Mouse (Mus musculus) spleen, adult 2 months (tissue): ENCODE data around the gene Rnaset2a. TPM values are rescaled to one million over a fixed set of nuclear protein-coding genes. Genes with fewer than 3 reads are reported as not detected.
"Not testable (repeated sequence)": the region's sequence is repeated elsewhere in the genome, so short reads cannot be mapped to it uniquely, and the experiment has no call there.

Experiments
- DNase-seq, 2 experiments: peaks; one replicate each; pipeline versions ENCODE4 v3.0.0 to v3.0.0-alpha.2; 2012 to 2021; ENCODE audit warnings: low spot score in 2 of 2, low read depth in 1 of 2
- H3K27ac ChIP-seq: fragments of 200-500 bp; 2 replicates; pipeline ENCODE4 v1.5.1; 2012; ENCODE audit warnings: low read length, inconsistent platforms; ENCODE audit not compliant: insufficient read depth
- H3K27me3 ChIP-seq: fragments of 200-500 bp; 2 replicates; pipeline ENCODE4 v1.6.1; 2012; ENCODE audit warnings: mild to moderate bottlenecking, moderate library complexity, low read length, inconsistent platforms; ENCODE audit not compliant: control insufficient read depth, insufficient read depth
- H3K36me3 ChIP-seq: fragments of 200-500 bp; 2 replicates; pipeline ENCODE4 v1.6.1; 2012; ENCODE audit warnings: mild to moderate bottlenecking, low read length, inconsistent platforms; ENCODE audit not compliant: control insufficient read depth, insufficient read depth
- H3K4me1 ChIP-seq: fragments of 200-500 bp; 2 replicates; pipeline ENCODE4 v1.6.1; 2011; ENCODE audit warnings: inconsistent platforms; ENCODE audit not compliant: control insufficient read depth, insufficient read depth, insufficient read length
- H3K4me3 ChIP-seq: fragments of 200-500 bp; 2 replicates; pipeline ENCODE4 v1.5.1; 2011; ENCODE audit warnings: mild to moderate bottlenecking, inconsistent platforms; ENCODE audit not compliant: insufficient read depth, insufficient read length; ENCODE audit errors: extremely low read depth
- CTCF ChIP-seq: fragments of 200-500 bp; IDR thresholded peaks from 2 replicates; pipeline ENCODE4 v1.5.1; 2011; ENCODE audit warnings: mild to moderate bottlenecking, inconsistent platforms; ENCODE audit not compliant: insufficient read depth, insufficient read length, insufficient replicate concordance; ENCODE audit errors: extremely low read depth
- POLR2A ChIP-seq: fragments of 200-500 bp; IDR thresholded peaks from 2 replicates; pipeline ENCODE4 v1.6.1; 2011; ENCODE audit warnings: low read depth, low read length, inconsistent platforms
- WGBS: fragments of 180-500 bp; shearing (Covaris S2); methylation state at CpG from one replicate; pipeline ENCODE4 v1.1.7; 2018; 5-methylcytosine and 5-hydroxymethylcytosine counted together
- polyA plus RNA-seq: library from polyadenylated mRNA; depleted of rRNA; stranded (reverse); fragments of >200 nt; gene quantifications from 2 replicates; pipeline ENCODE4 v1.2.3, GENCODE M21; 2012

The Rnaset2a gene
- polyA plus RNA-seq, 1 experiment = 31.2 TPM

DNA sequence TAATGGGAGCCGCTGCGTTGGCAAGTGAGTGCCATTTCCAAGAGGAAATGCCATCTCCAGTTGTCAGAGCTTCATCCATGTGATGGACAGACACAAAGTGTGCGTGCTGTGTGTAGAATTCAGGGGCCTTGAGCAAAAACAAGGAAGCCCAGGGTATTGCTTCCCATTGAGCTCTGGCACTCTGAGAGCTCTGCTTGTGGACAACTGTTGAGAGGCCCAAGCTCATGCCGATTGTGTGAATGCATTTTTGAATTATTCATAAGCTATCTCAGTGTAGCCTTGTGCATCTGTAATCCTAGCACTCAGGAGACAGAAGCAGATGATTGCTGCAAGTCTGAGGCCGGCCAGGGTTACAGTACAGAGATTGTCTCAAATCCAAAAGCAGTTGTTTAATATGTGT is 29.2 kb upstream of the Rnaset2a start:
- no peak overlapping the region for H3K27ac ChIP-seq
- WGBS = 93% methylated on average over 5 of the region's 5 CpGs
- no peak overlapping the region for H3K4me3 ChIP-seq
- no peaks in the 10 kb centered on the region for H3K4me1 ChIP-seq
- TF ChIP-seq CTCF (no peak), POLR2A (no peak)
- H3K36me3 ChIP-seq = peaks cover 32% of the 10 kb centered on the region
- no peak for DNase-seq
- no peaks in the 10 kb centered on the region for H3K27me3 ChIP-seq

DNA sequence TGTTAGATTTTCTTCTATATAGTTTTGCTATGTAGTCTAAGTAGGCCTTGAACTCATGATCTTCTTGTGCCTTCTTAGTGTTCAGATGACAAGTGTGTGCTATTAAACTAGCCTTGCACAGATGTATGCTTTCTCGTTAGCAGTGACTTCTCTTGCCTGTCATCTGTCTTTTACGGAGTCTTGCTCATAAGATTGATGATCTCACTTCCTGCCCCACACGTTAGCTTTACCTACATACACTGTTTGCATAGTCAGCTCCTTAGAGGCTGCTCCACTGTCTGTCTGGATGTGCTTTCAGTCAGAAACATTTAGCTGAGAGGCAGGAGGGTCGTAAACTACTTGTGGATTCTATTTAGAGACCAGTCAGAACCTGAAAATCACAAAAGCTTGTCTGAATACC is 23.2 kb upstream of the Rnaset2a start:
- peaks cover 3% of the 10 kb centered on the region; the same call in 1 of the 2 replicates for H3K4me1 ChIP-seq
- WGBS = 34% methylated on average over 4 of the region's 4 CpGs
- DNase-seq = no peak
- no peak overlapping the region for H3K4me3 ChIP-seq
- H3K27me3 ChIP-seq = no peaks in the 10 kb centered on the region
- peak overlapping the region; percentile 38; the same call in 1 of the 2 replicates for H3K27ac ChIP-seq
- TF ChIP-seq POLR2A = no peak
- no peak for TF ChIP-seq CTCF
- H3K36me3 ChIP-seq = peaks cover 23% of the 10 kb centered on the region

DNA sequence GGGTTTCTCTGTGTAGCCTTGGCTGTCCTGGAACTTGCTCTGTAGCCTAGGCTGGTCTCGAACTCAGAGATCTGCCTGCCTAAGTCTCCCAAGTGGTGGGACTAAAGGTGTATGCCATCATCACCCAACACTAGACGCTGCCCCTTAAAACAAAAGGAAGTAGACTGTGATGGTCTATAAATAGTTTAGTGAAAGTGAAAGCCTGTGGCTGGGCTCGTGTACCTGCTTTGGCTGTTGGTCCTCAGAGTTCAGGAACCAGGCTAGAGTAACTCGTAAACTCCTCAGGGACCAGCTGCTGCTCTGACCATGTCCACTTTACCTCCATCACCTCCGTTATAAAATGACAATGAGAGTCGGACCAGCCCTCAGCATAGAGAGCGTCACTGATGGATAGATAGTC is 22.4 kb upstream of the Rnaset2a start:
- Histone ChIP-seq H3K36me3 (peaks cover 17% of the 10 kb centered on the region), H3K27ac (peak overlapping the region; percentile 91), H3K27me3 (no peaks in the 10 kb centered on the region), H3K4me3 (peak overlapping the region; percentile 12; the same call in 1 of the 2 replicates), H3K4me1 (peaks cover 3% of the 10 kb centered on the region; the same call in 1 of the 2 replicates)
- 36% methylated on average over 7 of the region's 7 CpGs for WGBS
- peak; percentile 39 to 54 for DNase-seq
- no peak for TF ChIP-seq CTCF
- no peak for TF ChIP-seq POLR2A

DNA sequence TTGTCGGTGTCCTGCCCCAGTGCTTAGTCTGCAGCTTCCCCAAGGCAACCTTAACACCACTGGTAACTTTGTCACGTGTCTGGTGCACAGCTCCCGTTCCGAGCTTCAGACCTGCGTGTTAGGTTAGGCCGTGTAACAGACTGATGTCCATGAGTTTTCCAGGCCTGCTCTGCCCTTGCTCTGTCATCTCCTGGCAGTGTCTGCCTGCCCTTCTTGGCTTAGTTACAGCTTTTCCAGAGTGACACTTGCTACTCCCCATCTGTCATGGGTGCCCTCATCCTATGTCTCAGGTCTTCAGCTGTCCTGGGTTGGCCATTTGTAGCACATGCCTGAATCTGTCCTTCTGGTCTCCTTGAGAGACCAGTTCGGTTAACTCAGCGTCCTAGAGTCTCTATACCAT is 19.5 kb upstream of the Rnaset2a start:
- not testable (repeated sequence) for H3K27me3 ChIP-seq, H3K27ac ChIP-seq, DNase-seq, H3K36me3 ChIP-seq, H3K4me3 ChIP-seq, H3K4me1 ChIP-seq
- 87% methylated on average over 7 of the region's 8 CpGs for WGBS

DNA sequence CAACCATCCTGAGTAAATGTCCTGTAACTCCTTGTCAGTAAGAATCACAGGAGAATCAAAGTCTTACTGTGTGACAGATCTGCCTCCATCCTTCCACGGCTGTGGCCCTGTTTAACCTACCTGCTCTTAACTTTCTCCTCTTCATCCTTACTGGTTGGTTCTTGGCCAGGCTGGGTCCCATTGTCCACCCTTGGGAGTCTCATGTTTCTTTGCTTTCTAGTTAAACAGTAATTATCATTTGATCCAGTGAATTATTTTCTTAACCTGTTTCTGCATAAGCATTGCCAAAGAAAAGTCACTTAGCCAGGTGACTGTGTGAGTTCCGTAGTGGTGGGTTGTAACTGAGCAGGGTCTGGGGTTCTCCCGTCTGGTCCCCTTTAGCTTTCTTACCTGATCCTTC is 18.6 kb upstream of the Rnaset2a start:
- not testable (repeated sequence) for H3K27me3 ChIP-seq, H3K4me1 ChIP-seq, H3K36me3 ChIP-seq, H3K27ac ChIP-seq, DNase-seq, H3K4me3 ChIP-seq
- WGBS = 63% methylated on average over 2 of the region's 3 CpGs

DNA sequence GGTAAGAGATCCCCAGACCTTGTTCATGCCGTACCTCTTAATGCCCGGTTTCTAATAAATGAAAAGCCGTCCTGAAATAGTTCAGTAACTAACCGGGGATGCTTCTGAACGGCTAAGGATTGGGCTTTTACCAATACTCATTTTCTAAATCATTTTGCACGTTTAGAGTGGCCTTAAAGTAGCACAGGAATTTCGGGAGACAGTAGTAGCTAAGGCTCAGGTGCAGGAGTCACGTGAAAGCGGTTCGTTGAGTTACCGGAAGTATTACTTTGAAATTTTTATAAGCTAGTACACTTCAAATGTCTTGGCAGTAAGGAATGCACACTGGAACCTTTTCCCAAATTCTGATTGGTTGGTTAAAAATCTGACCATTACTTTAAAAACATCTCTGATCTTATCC is 18.1 kb upstream of the Rnaset2a start:
- not testable (repeated sequence) for H3K27ac ChIP-seq, H3K27me3 ChIP-seq, DNase-seq, H3K36me3 ChIP-seq, H3K4me1 ChIP-seq
- peak overlapping the region; percentile 56; the same call in 1 of the 2 replicates for H3K4me3 ChIP-seq
- WGBS = 0% methylated on average over 11 of the region's 11 CpGs

DNA sequence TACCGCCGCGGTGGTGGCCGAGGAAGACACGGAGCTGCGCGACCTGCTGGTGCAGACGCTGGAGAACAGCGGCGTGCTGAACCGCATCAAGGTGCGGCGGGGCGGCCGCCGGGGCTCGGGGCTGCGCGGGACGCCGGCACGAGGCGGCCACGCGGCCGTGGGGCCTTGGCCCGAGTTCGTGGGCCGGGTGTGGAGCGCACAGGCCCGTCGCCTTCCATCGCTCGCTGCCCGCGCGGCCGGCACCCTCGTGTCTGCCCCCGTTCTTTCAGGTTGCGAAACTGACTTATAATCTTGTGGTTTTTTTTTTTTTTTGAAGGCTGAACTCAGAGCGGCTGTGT is 17.7 kb upstream of the Rnaset2a start:
- H3K27me3 ChIP-seq, H3K36me3 ChIP-seq, H3K4me1 ChIP-seq: not testable (repeated sequence)
- WGBS = under 1% methylated on average over 38 of the region's 42 CpGs
- Histone ChIP-seq H3K27ac (peak overlapping the region; percentile 48), H3K4me3 (peak overlapping the region; percentile 56)
- peak in 1 of 2 experiments; percentile 19 for DNase-seq

DNA sequence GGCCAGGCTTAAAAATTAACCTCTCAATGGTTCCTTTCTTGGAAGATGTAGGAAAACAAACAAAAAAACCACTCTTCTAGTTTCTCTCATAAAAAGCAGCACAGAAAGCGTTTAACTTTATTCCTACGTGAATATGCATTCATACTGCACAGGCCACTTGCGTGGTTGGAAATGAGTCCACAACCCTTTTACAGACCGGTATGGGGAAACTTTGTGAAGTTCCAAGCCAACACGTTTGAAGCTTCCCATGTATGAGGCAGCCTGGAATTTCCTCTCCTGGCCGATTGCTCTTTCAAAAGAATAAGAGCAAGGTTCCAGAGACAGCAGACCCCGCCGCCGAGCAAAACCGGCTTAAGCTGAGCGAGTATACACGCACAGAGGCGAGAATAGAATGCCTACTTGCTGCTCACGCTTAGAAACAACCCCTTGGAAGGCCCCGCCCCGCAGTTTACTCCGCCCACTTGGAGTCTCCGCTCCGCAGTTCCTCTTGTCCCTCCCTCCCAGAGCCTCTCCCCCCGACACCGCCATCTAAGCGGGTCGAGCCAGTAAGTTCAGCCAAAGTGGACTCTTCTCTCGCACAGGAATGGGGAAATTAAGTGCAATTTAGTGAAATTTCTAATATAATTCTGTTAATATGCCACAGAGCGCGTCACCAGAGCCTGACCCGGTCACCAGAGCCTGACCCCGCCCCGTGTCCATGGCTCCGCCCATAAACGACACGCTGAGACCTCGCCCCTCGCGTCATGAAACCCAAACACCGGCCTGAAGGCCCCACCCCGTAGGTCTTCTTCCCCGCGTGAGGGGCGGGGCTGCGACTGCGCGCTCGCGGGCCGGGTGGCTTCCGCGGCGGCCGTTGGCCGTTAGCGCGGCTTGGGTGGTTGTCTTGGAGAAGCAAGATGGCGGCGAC is 17.1 kb upstream of the Rnaset2a start, which contains the start of gene Fgfr1op:
Gene Fgfr1op (plus strand): TSS at position 801 of the 907 bp plus-strand sequence.
- not testable (repeated sequence) for H3K27me3 ChIP-seq, DNase-seq, H3K4me1 ChIP-seq, H3K36me3 ChIP-seq
- 1% methylated on average over 21 of the region's 55 CpGs for WGBS
- peak within 1 kb of the TSS; percentile 48 for H3K27ac ChIP-seq
- peak within 1 kb of the TSS; percentile 56 for H3K4me3 ChIP-seq

DNA sequence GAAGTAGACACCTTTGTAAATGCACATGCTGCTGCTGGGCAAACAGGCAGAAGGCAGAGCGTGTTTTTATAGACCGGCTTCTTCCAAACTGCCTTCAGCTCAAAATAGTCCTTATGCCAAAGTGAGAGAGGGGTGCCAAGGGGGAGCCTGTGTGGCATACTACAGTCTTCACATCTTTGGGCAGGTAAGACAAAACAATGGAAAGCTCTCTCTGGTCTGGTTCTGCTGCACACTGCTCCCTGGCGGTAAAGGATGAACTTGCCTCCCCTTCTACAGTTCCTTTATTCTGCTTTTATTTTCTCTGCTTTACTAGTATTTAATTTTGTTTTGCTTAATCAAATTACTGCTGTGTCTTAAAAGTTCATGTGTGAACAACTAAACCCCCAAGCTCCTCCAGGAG is 13.1 kb upstream of the Rnaset2a start:
- peak in 1 of 2 experiments; percentile 53 for DNase-seq
- not testable (repeated sequence) for H3K27ac ChIP-seq, H3K4me3 ChIP-seq, H3K36me3 ChIP-seq, H3K4me1 ChIP-seq, H3K27me3 ChIP-seq
- WGBS = 48% methylated on average over 3 of the region's 3 CpGs

DNA sequence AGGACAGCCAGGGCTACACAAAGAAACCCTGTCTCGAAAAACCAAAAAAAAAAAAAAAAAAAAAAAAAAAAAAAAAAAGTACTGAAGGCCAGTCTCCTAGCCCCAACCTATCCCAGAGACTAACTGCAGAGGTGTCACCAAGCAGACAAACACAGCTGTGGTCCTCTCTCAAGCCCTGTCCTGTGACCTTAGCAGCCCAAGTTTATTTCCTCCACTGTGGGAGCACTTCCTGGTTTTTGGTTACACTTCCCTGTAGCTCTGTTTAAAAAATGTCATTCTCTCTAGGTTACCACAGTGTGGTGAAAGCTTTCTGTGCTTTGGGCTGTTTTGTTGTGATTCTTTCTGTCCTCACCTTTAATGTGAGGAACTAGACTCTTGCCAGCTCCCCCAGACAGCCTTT is 10.7 kb upstream of the Rnaset2a start:
- no CpG with 5 or more reads among the region's 1 CpGs for WGBS
- not testable (repeated sequence) for H3K36me3 ChIP-seq, H3K4me1 ChIP-seq, H3K27ac ChIP-seq, H3K4me3 ChIP-seq, H3K27me3 ChIP-seq, DNase-seq
